Mouse (Mus musculus) olfactory bulb, adult 2 months (tissue): ENCODE measurements around the gene Hnf1a.

Source experiments
- CTCF ChIP-seq: fragments of 200-500 bp; IDR thresholded peaks from 2 replicates; pipeline ENCODE4 v1.5.1; 2012; ENCODE audit warnings: low read depth, mild to moderate bottlenecking, low read length, moderate library complexity; ENCODE audit not compliant: insufficient read depth
- POLR2A ChIP-seq: fragments of 200-500 bp; IDR thresholded peaks from 2 replicates; pipeline ENCODE4 v1.6.1; 2012; ENCODE audit warnings: mild to moderate bottlenecking, low read depth, low read length, moderate library complexity; ENCODE audit not compliant: insufficient read depth

DNA sequence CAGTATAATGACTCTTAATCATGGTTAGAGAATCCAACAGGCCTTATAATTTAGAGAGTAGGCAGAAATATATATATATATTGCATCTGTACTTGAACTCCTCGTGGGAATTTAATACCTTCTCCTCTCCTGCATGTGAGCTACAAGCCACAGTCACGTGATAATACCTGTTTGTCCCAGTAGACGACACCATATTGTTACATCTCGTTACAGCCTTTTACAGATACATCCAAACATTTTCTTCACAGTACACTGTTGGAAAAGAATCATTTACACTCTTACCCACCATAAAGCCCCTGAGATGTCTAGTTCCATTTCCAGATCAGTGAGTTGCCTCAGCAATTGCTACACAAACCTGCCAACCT, 28.1 kb downstream of the Hnf1a start:
- TF ChIP-seq POLR2A (no peak), CTCF (no peak)
